8 mouse cellular contexts compared by ENCODE assay signal in the genomic region with DNA sequence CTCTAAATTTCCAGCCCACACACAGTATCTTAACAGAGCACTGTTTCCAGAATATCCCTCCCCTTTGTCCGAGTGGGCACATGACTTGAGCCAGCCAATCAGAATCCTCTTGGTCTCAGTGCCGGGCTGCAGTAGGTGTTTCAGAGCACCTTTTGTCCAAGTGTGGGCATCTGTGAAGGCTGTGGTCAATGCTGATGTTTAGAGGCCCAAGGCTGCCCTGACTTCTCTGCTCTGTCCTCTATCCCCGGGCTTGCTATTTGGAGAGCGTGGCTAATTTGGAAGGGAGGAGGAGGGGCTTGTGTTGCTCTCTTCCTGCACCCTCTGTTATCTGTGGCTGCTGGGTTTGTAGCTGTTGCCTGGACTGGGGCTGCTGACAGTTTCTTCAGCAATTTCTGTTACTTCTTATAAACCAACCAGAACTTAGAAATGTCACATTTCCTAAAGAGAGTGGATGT. TPM values are rescaled to one million over a fixed set of nuclear protein-coding genes. Genes with fewer than 3 reads are reported as not detected.
DNase-seq lines count a peak whose midpoint lies in the region; ATAC-seq and TF ChIP-seq lines count a peak whose summit lies in the region.

No protein-coding gene starts in this region.

- DNase-seq in thymus, postnatal 0 days (ENCODE audit: low spot score) = peak; percentile 37
- DNase-seq in thymus, postnatal 10 days (ENCODE audit: low spot score in 2 of 2) = no peak
- DNase-seq in cerebellum, adult 9-11 months = peak; percentile 21
- peak; percentile 99 for DNase-seq in heart, adult 11 months
- peak; percentile 69 for DNase-seq in liver, postnatal 0 days
- DNase-seq in urinary bladder, postnatal 25 days (ENCODE audit: low spot score) = no peak

- H3K9me3 ChIP-seq in intestine, embryonic 16.5 days (ENCODE audit: control insufficient read depth, low read length) = no peaks in the 10 kb centered on the region
- no peaks in the 10 kb centered on the region for H3K9me3 ChIP-seq in liver, postnatal 0 days (ENCODE audit: low read length)

- no peak for TF ChIP-seq CTCF in liver, postnatal 0 days (IDR thresholded peaks at IDR 0.05; ENCODE audit: low read depth)
- no peak for TF ChIP-seq CTCF in olfactory bulb, adult 2 months (IDR thresholded peaks at IDR 0.05; ENCODE audit: insufficient read depth, low read depth, low read length)

- H3K27ac ChIP-seq in intestine, embryonic 16.5 days (ENCODE audit: low read length) = peak overlapping the region; percentile 54; the same call in 1 of the 2 replicates
- H3K27ac ChIP-seq in liver, postnatal 0 days (ENCODE audit: low read depth) = peak overlapping the region; percentile 96
- 0 out of 2 replicates have a peak overlapping the region, but pooled peaks have one; percentile 42 for H3K27ac ChIP-seq in olfactory bulb, adult 2 months (ENCODE audit: insufficient read depth, low read depth, low read length)

- no peaks in the 10 kb centered on the region for H3K27me3 ChIP-seq in intestine, embryonic 16.5 days (replicated peaks; ENCODE audit: control insufficient read depth, insufficient read depth, low read length)
- no peaks in the 10 kb centered on the region for H3K27me3 ChIP-seq in liver, postnatal 0 days (ENCODE audit: insufficient read depth, low read length)

- no peaks in the 10 kb centered on the region for H3K36me3 ChIP-seq in intestine, embryonic 16.5 days (ENCODE audit: control insufficient read depth, insufficient read depth, low read length)
- H3K36me3 ChIP-seq in liver, postnatal 0 days (replicated peaks; ENCODE audit: insufficient read depth, low read length) = no peaks in the 10 kb centered on the region

- peaks cover 57% of the 10 kb centered on the region for H3K4me1 ChIP-seq in intestine, embryonic 16.5 days (ENCODE audit: control insufficient read depth, insufficient read depth, low read length)
- peaks cover 51% of the 10 kb centered on the region for H3K4me1 ChIP-seq in liver, postnatal 0 days (ENCODE audit: insufficient read depth)
- peaks cover 33% of the 10 kb centered on the region for H3K4me1 ChIP-seq in olfactory bulb, adult 2 months (ENCODE audit: control insufficient read depth, insufficient read depth, low read length)

- ATAC-seq in intestine, embryonic 16.5 days = peak; percentile 34; the same call in 1 of the 2 replicates
- peak; percentile 71 for ATAC-seq in liver, postnatal 0 days

- WGBS in intestine, embryonic 16.5 days = 3% methylated on average over 4 of the region's 4 CpGs
- WGBS in liver, postnatal 0 days (ENCODE audit: insufficient replicate concordance) = 0% methylated on average over 4 of the region's 4 CpGs
- WGBS in olfactory bulb, adult 2 months = 2% methylated on average over 4 of the region's 4 CpGs

- no peak for TF ChIP-seq EP300 in liver, postnatal 0 days (IDR thresholded peaks at IDR 0.05; ENCODE audit: low read depth)

- H3K9ac ChIP-seq in intestine, embryonic 16.5 days (ENCODE audit: low read depth, low read length) = peak overlapping the region; percentile 69
- no peak overlapping the region for H3K9ac ChIP-seq in liver, postnatal 0 days (replicated peaks)

- peak overlapping the region; percentile 70 for H3K4me2 ChIP-seq in intestine, embryonic 16.5 days (ENCODE audit: low read depth, low read length)
- peak overlapping the region; percentile 63 for H3K4me2 ChIP-seq in liver, postnatal 0 days (ENCODE audit: low read depth, low read length)

- no peak for TF ChIP-seq POLR2A in olfactory bulb, adult 2 months (IDR thresholded peaks at IDR 0.05; ENCODE audit: insufficient read depth, low read depth, low read length)

- H3K4me3 ChIP-seq in intestine, embryonic 16.5 days (ENCODE audit: low read length) = peak overlapping the region; percentile 50
- H3K4me3 ChIP-seq in liver, postnatal 0 days (ENCODE audit: low read depth, low read length) = peak overlapping the region; percentile 30
- peak overlapping the region; percentile 57 for H3K4me3 ChIP-seq in olfactory bulb, adult 2 months (ENCODE audit: insufficient read depth, low read depth, low read length)

RNA-seq across cellular contexts. Expression of a gene that starts 3.1 kb away (rescaled TPM):
- 0.53 and 0.91 TPM in 2 replicates for polyA plus RNA-seq in thymus, postnatal 0 days (2015; fragmentation: Nextera tagmentation; extraction: Ambion mirVana)
- polyA plus RNA-seq in intestine, embryonic 16.5 days (2015; fragmentation: Nextera tagmentation; extraction: Ambion mirVana) = 1.8 and 2.0 TPM in 2 replicates
- polyA plus RNA-seq in liver, postnatal 0 days (2015; fragmentation: Nextera tagmentation; extraction: Ambion mirVana) = 0.08 and 0.15 TPM in 2 replicates
- not detected in 2 replicates for polyA plus RNA-seq in olfactory bulb, adult 2 months (2012; ENCODE audit: insufficient read depth, insufficient read length, low replicate concordance, missing spikeins)

RNA-seq across cellular contexts. Expression of a gene that starts 43.7 kb away (rescaled TPM):
- not detected in 2 replicates for polyA plus RNA-seq in thymus, postnatal 0 days (2015; fragmentation: Nextera tagmentation; extraction: Ambion mirVana)
- 0.15 and 0.22 TPM in 2 replicates for polyA plus RNA-seq in intestine, embryonic 16.5 days (2015; fragmentation: Nextera tagmentation; extraction: Ambion mirVana)
- 0.02 TPM in 1 of 2 replicates, not detected in the other for polyA plus RNA-seq in liver, postnatal 0 days (2015; fragmentation: Nextera tagmentation; extraction: Ambion mirVana)
- polyA plus RNA-seq in olfactory bulb, adult 2 months (2012; ENCODE audit: insufficient read depth, insufficient read length, low replicate concordance, missing spikeins) = not detected in 2 replicates

Comparison
In these comparisons a context has a peak if more than half of its experiments do, and no peak if none do; other contexts are left out.
1. DNase-seq: peak in thymus, postnatal 0 days (single experiment), cerebellum, adult 9-11 months (single experiment), heart, adult 11 months (single experiment) and liver, postnatal 0 days (single experiment); none in thymus, postnatal 10 days (0 of 2) and urinary bladder, postnatal 25 days (single experiment).
2. H3K27ac ChIP-seq: peak in every context shown above with its lines; median percentile 96 in liver, postnatal 0 days; 54 in intestine, embryonic 16.5 days; 42 in olfactory bulb, adult 2 months.
3. Peak in every context shown above with its lines, with median percentiles within 50 percentile points of each other: H3K4me3 ChIP-seq.